Mouse (Mus musculus): ENCODE results near the gene Abtb2.

DNA sequence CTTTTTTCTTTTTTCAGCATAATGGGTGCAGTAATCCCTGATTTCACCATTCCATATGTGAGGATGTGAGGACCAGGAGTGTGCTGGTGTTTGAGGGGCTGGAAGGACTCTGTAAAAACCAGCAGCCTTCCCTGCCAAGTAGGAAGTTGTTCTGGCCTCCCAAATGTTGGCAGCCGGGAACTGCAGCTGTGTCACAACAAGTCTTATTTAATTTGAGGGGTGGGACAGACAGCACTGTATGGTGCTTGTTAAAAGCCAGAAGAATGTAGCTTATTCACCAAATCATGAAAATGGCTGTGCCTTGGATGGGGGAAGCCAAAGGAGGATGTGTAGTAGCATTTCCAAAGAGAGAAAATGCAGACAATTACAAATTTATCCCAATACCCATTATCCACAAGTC, 78.3 kb downstream of the Abtb2 start:
- no peak for TF ChIP-seq CTCF (IDR thresholded peaks at IDR 0.05; ENCODE audit: extremely low read depth, insufficient read depth, low read length)
- no peak for TF ChIP-seq POLR2A (IDR thresholded peaks at IDR 0.05; ENCODE audit: extremely low read depth, insufficient read depth, low read length)

Data from cortical plate, adult 2 months (tissue).